12 mouse cellular contexts compared by ENCODE assay signal in genomic region chr6:38359736-38360499, GRCm38 (mm10). TPM values are rescaled to one million over a fixed set of nuclear protein-coding genes. Genes with fewer than 3 reads are reported as not detected.
A peak's percentile ranks its signal among the peaks of the same experiment; 100 is the strongest.
DNase-seq lines count a peak whose midpoint lies in the region; ATAC-seq and TF ChIP-seq lines count a peak whose summit lies in the region.
"Had no signal": no experiment of that assay in that cellular context is flagged by ENCODE, and none has a peak within 500 bp of the region (broad histone marks: within the 10 kb centered on the region; RNA-seq: fewer than 3 reads in every experiment).

No protein-coding gene starts in this region.

- TF ChIP-seq CTCF in liver, embryonic 14.5 days (IDR thresholded peaks at IDR 0.05; ENCODE audit: low read depth), result no peak

- no peaks in the 10 kb centered on the region for H3K9me3 ChIP-seq in kidney, embryonic 16.5 days (ENCODE audit: low read length)
- no peaks in the 10 kb centered on the region for H3K9me3 ChIP-seq in liver, embryonic 14.5 days (ENCODE audit: control insufficient read depth, low read length)
- no peaks in the 10 kb centered on the region for H3K9me3 ChIP-seq in stomach, embryonic 16.5 days (replicated peaks; ENCODE audit: control insufficient read depth, low read length)
- H3K9me3 ChIP-seq in embryonic facial prominence, embryonic 10.5 days, result no peaks in the 10 kb centered on the region
- H3K9me3 ChIP-seq: embryonic facial prominence, embryonic 13.5 days; megakaryocyte, embryonic 14.5 days had no signal

- H3K36me3 ChIP-seq in kidney, embryonic 16.5 days (ENCODE audit: insufficient read depth, low read length), result no peaks in the 10 kb centered on the region
- no peaks in the 10 kb centered on the region for H3K36me3 ChIP-seq in liver, embryonic 14.5 days (replicated peaks; ENCODE audit: control insufficient read depth, insufficient read depth, low read depth)
- H3K36me3 ChIP-seq in stomach, embryonic 16.5 days (ENCODE audit: control insufficient read depth, insufficient read depth, low read length), result no peaks in the 10 kb centered on the region
- no peaks in the 10 kb centered on the region for H3K36me3 ChIP-seq in embryonic facial prominence, embryonic 10.5 days (replicated peaks)
- H3K36me3 ChIP-seq: embryonic facial prominence, embryonic 13.5 days had no signal

- ATAC-seq in kidney, embryonic 16.5 days (ENCODE audit: low FRiP score, low TSS enrichment), result 0 out of 2 replicates have a peak, but pooled peaks have one; percentile 15
- peak; percentile 81 for ATAC-seq in liver, embryonic 14.5 days (ENCODE audit: insufficient read depth)
- ATAC-seq in stomach, embryonic 16.5 days (ENCODE audit: insufficient read depth, low FRiP score), result peak; percentile 47; the same call in 1 of the 2 replicates
- ATAC-seq: hindbrain, postnatal 0 days had no signal

- no peak overlapping the region for H3K9ac ChIP-seq in kidney, embryonic 16.5 days (replicated peaks; ENCODE audit: low read length)
- H3K9ac ChIP-seq in liver, embryonic 14.5 days (replicated peaks), result no peak overlapping the region
- H3K9ac ChIP-seq in stomach, embryonic 16.5 days (ENCODE audit: low read length), result no peak overlapping the region
- H3K9ac ChIP-seq: embryonic facial prominence, embryonic 13.5 days had no signal

- peaks cover 20% of the 10 kb centered on the region for H3K27me3 ChIP-seq in kidney, embryonic 16.5 days (ENCODE audit: insufficient read depth, low read length)
- no peaks in the 10 kb centered on the region for H3K27me3 ChIP-seq in liver, embryonic 14.5 days (ENCODE audit: control insufficient read depth, insufficient read depth, low read length)
- H3K27me3 ChIP-seq in stomach, embryonic 16.5 days (ENCODE audit: control insufficient read depth, insufficient read depth, low read length), result no peaks in the 10 kb centered on the region; the same call in 1 of the 2 replicates
- peaks cover 39% of the 10 kb centered on the region for H3K27me3 ChIP-seq in embryonic facial prominence, embryonic 10.5 days (replicated peaks; ENCODE audit: low read depth, poor library complexity, severe bottlenecking)
- H3K27me3 ChIP-seq: megakaryocyte, embryonic 14.5 days had no signal

- no peak overlapping the region for H3K27ac ChIP-seq in kidney, embryonic 16.5 days (ENCODE audit: low read length)
- peak overlapping the region; percentile 73 for H3K27ac ChIP-seq in liver, embryonic 14.5 days
- H3K27ac ChIP-seq in stomach, embryonic 16.5 days (ENCODE audit: low read length), result no peak overlapping the region
- no peak overlapping the region for H3K27ac ChIP-seq in embryonic facial prominence, embryonic 10.5 days (replicated peaks)
- H3K27ac ChIP-seq: embryonic facial prominence, embryonic 13.5 days; hindbrain, postnatal 0 days had no signal

- no peak overlapping the region for H3K4me3 ChIP-seq in kidney, embryonic 16.5 days (ENCODE audit: low read length)
- no peak overlapping the region for H3K4me3 ChIP-seq in liver, embryonic 14.5 days (ENCODE audit: insufficient read depth in 1 of 2, low read depth in 2 of 2, low read length in 2 of 2)
- H3K4me3 ChIP-seq in stomach, embryonic 16.5 days (replicated peaks; ENCODE audit: low read length), result no peak overlapping the region
- H3K4me3 ChIP-seq in embryonic facial prominence, embryonic 10.5 days, result no peak overlapping the region
- H3K4me3 ChIP-seq: embryonic facial prominence, embryonic 13.5 days; megakaryocyte, embryonic 14.5 days had no signal

- 75% methylated on average over 12 of the region's 12 CpGs for WGBS in kidney, embryonic 16.5 days
- WGBS in liver, embryonic 14.5 days (ENCODE audit: insufficient replicate concordance), result 34% methylated on average over 12 of the region's 12 CpGs
- WGBS in stomach, embryonic 16.5 days, result 84% methylated on average over 12 of the region's 12 CpGs
- 88% methylated on average over 12 of the region's 12 CpGs for WGBS in embryonic facial prominence, embryonic 10.5 days

- H3K4me1 ChIP-seq in kidney, embryonic 16.5 days (ENCODE audit: insufficient read depth, low read length), result no peaks in the 10 kb centered on the region
- H3K4me1 ChIP-seq in liver, embryonic 14.5 days (replicated peaks; ENCODE audit: control insufficient read depth in 2 of 2, insufficient read depth in 2 of 2, low read length in 1 of 2), result peaks cover 43 to 44% of the 10 kb centered on the region in 2 experiments
- peaks cover 8% of the 10 kb centered on the region for H3K4me1 ChIP-seq in stomach, embryonic 16.5 days (ENCODE audit: control insufficient read depth, insufficient read depth, low read length)
- peaks cover 7% of the 10 kb centered on the region for H3K4me1 ChIP-seq in embryonic facial prominence, embryonic 10.5 days

- DNase-seq in kidney, postnatal 36 days, result no peak
- DNase-seq in T-cell, adult 2 months (ENCODE audit: low spot score), result peak; percentile 77
- DNase-seq in liver, embryonic 14.5 days (ENCODE audit: low read depth in 3 of 3, low spot score in 3 of 3), result peak; percentile 57 to 74 (median 66)
- DNase-seq in cerebellum, adult 11-12 months, result no peak
- DNase-seq in cerebellum, postnatal 10 days, result no peak
- no peak for DNase-seq in embryonic facial prominence, embryonic 10.5 days (ENCODE audit: low spot score)
- DNase-seq: gastrocnemius, postnatal 14 days had no signal

- H3K4me2 ChIP-seq in kidney, embryonic 16.5 days (replicated peaks; ENCODE audit: low read depth, low read length), result no peak overlapping the region
- peak overlapping the region; percentile 35 for H3K4me2 ChIP-seq in liver, embryonic 14.5 days (ENCODE audit: low read depth)
- no peak overlapping the region for H3K4me2 ChIP-seq in stomach, embryonic 16.5 days (ENCODE audit: low read depth, low read length)
- H3K4me2 ChIP-seq: embryonic facial prominence, embryonic 13.5 days had no signal

- no peak for TF ChIP-seq EP300 in liver, embryonic 14.5 days (IDR thresholded peaks at IDR 0.05; ENCODE audit: low read depth)

RNA-seq across cellular contexts. Expression of gene Zc3hav1, which starts 5.5 kb away (rescaled TPM):
- 4.2 and 4.3 TPM in 2 replicates for polyA plus RNA-seq in kidney, embryonic 16.5 days (2015; fragmentation: Nextera tagmentation; extraction: Ambion mirVana)
- 16.5 and 23.0 TPM in 2 replicates for polyA plus RNA-seq in liver, embryonic 14.5 days (2012; rRNA removed)
- 17.0 and 18.6 TPM in 2 replicates for polyA plus RNA-seq in liver, embryonic 14.5 days (2014; fragmentation: Nextera tagmentation; extraction: Ambion mirVana)
- polyA plus RNA-seq in stomach, embryonic 16.5 days (2015; fragmentation: Nextera tagmentation; extraction: Ambion mirVana), result 10.0 and 12.3 TPM in 2 replicates
- 1.9 and 2.5 TPM in 2 replicates for polyA plus RNA-seq in embryonic facial prominence, embryonic 10.5 days (2016; fragmentation: Nextera tagmentation; extraction: Ambion mirVana)

RNA-seq across cellular contexts. Expression of gene Ttc26, which starts 21.4 kb away (rescaled TPM):
- 7.9 and 9.8 TPM in 2 replicates for polyA plus RNA-seq in kidney, embryonic 16.5 days (2015; fragmentation: Nextera tagmentation; extraction: Ambion mirVana)
- 0.18 and 0.26 TPM in 2 replicates for polyA plus RNA-seq in liver, embryonic 14.5 days (2012; rRNA removed)
- 0.24 and 0.41 TPM in 2 replicates for polyA plus RNA-seq in liver, embryonic 14.5 days (2014; fragmentation: Nextera tagmentation; extraction: Ambion mirVana)
- 4.6 and 5.6 TPM in 2 replicates for polyA plus RNA-seq in stomach, embryonic 16.5 days (2015; fragmentation: Nextera tagmentation; extraction: Ambion mirVana)
- 14.4 and 15.4 TPM in 2 replicates for polyA plus RNA-seq in embryonic facial prominence, embryonic 10.5 days (2016; fragmentation: Nextera tagmentation; extraction: Ambion mirVana)

Comparison
In these comparisons a context has a peak if more than half of its experiments do, and no peak if none do; other contexts are left out.
1. ATAC-seq: peak in every context shown above with its lines; median percentile 81 in liver, embryonic 14.5 days; 47 in stomach, embryonic 16.5 days; 15 in kidney, embryonic 16.5 days.
2. DNase-seq: peak in T-cell, adult 2 months (single experiment) and liver, embryonic 14.5 days (3 of 3); none in kidney, postnatal 36 days (0 of 2), cerebellum, adult 11-12 months (single experiment), cerebellum, postnatal 10 days (0 of 2) and embryonic facial prominence, embryonic 10.5 days (single experiment).